Mouse (Mus musculus) thymus, adult 2 months (tissue): ENCODE data around the gene Lrch1.

Experiments used
- CTCF ChIP-seq: fragments of 200-500 bp; IDR thresholded peaks from 2 replicates; pipeline ENCODE4 v1.5.1; 2012; ENCODE audit warnings: mild to moderate bottlenecking, control low read depth, low read length, moderate library complexity, borderline replicate concordance; ENCODE audit not compliant: control insufficient read depth, poor library complexity, insufficient read depth; ENCODE audit errors: extremely low read depth
- POLR2A ChIP-seq: fragments of 200-500 bp; IDR thresholded peaks from 2 replicates; pipeline ENCODE4 v1.6.1; 2012; ENCODE audit warnings: mild to moderate bottlenecking, low read length, control low read depth, moderate library complexity; ENCODE audit not compliant: control insufficient read depth, poor library complexity, insufficient read depth; ENCODE audit errors: extremely low read depth

- TF ChIP-seq CTCF: no peak
- TF ChIP-seq POLR2A: no peak
Measured at GRCm38 (mm10) chr14:74945266-74946215, 2.1 kb downstream of the Lrch1 start.
